Mouse (Mus musculus) CH12.LX (cell line): ENCODE measurements around the gene Creg1. TPM values are rescaled to one million over a fixed set of nuclear protein-coding genes. Genes with fewer than 3 reads are reported as not detected.

Source experiments
- DNase-seq: peaks from one replicate; pipeline ENCODE4 v3.0.0-alpha.2; 2013; ENCODE audit errors: extremely low read depth
- H3K27ac ChIP-seq: 2 replicates; pipeline ENCODE4 v1.5.1; 2012; ENCODE audit warnings: low read depth, mild to moderate bottlenecking, control low read depth, moderate library complexity; ENCODE audit not compliant: insufficient read depth
- H3K27me3 ChIP-seq: replicated peaks from 2 replicates; pipeline ENCODE3; 2012; ENCODE audit warnings: inconsistent platforms
- H3K36me3 ChIP-seq, 2 experiments: replicated peaks in 1 of 2; 2 replicates each; pipeline versions ENCODE3 to v1.6.1; 2012; ENCODE audit warnings: inconsistent platforms in 1 of 2, low read length in 1 of 2, mild to moderate bottlenecking in 1 of 2, mixed read lengths in 1 of 2, moderate library complexity in 1 of 2; ENCODE audit not compliant: control insufficient read depth in 1 of 2, insufficient read depth in 1 of 2
- H3K4me1 ChIP-seq, 2 experiments: 2 replicates each; pipeline ENCODE4 v1.6.1; 2012; ENCODE audit warnings: inconsistent platforms in 1 of 2, moderate library complexity in 1 of 2; ENCODE audit not compliant: insufficient read depth in 2 of 2, control insufficient read depth in 1 of 2
- H3K4me2 ChIP-seq: 2 replicates; pipeline ENCODE4 v1.6.1; 2012; ENCODE audit warnings: low read depth, mild to moderate bottlenecking, control low read depth; ENCODE audit not compliant: poor library complexity, insufficient read depth, severe bottlenecking
- H3K4me3 ChIP-seq, 3 experiments: fragments of 150-350 bp in 1 of 3; sonication (generic) in 1 of 3; replicated peaks in 1 of 3; 2 replicates each; pipeline versions ENCODE3 to v1.5.1; 2011 to 2012; ENCODE audit warnings: low read depth in 2 of 3, low read length in 2 of 3, mild to moderate bottlenecking in 2 of 3, moderate library complexity in 2 of 3, control low read depth in 1 of 3, improper control_type of control experiment in 1 of 3, inconsistent platforms in 1 of 3, mixed read lengths in 1 of 3; ENCODE audit not compliant: poor library complexity in 1 of 3
- H3K79me2 ChIP-seq: replicated peaks from 2 replicates; pipeline ENCODE4 v1.6.1; 2012; ENCODE audit warnings: mild to moderate bottlenecking, moderate library complexity; ENCODE audit not compliant: control insufficient read depth, poor library complexity, insufficient read depth, severe bottlenecking; ENCODE audit errors: extremely low read depth
- H3K9ac ChIP-seq: 2 replicates; pipeline ENCODE4 v1.6.1; 2012; ENCODE audit warnings: low read depth, mild to moderate bottlenecking, control low read depth, moderate library complexity; ENCODE audit not compliant: insufficient read depth
- H3K9me3 ChIP-seq: replicated peaks from 2 replicates; pipeline ENCODE3; 2012; ENCODE audit warnings: low read length, inconsistent platforms, mixed read lengths
- CHD1 ChIP-seq: IDR thresholded peaks from 2 replicates; pipeline ENCODE4 v1.6.1; 2012; ENCODE audit warnings: low read depth, low read length, improper control_type of control experiment, inconsistent platforms
- CHD2 ChIP-seq: IDR thresholded peaks from 2 replicates; pipeline ENCODE4 v1.6.1; 2011; ENCODE audit warnings: low read length, improper control_type of control experiment
- E2F4 ChIP-seq: IDR thresholded peaks from 2 replicates; pipeline ENCODE4 v1.6.1; 2011; ENCODE audit warnings: low read depth, low read length, improper control_type of control experiment; ENCODE audit not compliant: insufficient replicate concordance
- EP300 ChIP-seq: IDR thresholded peaks from 2 replicates; pipeline ENCODE4 v1.6.1; 2011; ENCODE audit warnings: low read length, improper control_type of control experiment
- ETS1 ChIP-seq: conservative IDR thresholded peaks from 2 replicates; pipeline ENCODE4 v1.6.1; 2012; ENCODE audit warnings: low read depth, mild to moderate bottlenecking, inconsistent platforms, low read length, improper control_type of control experiment, moderate library complexity
- GABPA ChIP-seq: IDR thresholded peaks from 2 replicates; pipeline ENCODE4 v1.6.1; 2012; ENCODE audit warnings: low read depth, low read length, improper control_type of control experiment, inconsistent platforms; ENCODE audit not compliant: insufficient replicate concordance
- HCFC1 ChIP-seq: IDR thresholded peaks from 2 replicates; pipeline ENCODE4 v1.6.1; 2012; ENCODE audit warnings: low read depth, mild to moderate bottlenecking, inconsistent platforms, low read length, improper control_type of control experiment
- IRF4 ChIP-seq: IDR thresholded peaks from 2 replicates; pipeline ENCODE4 v1.6.1; 2014; ENCODE audit warnings: low read depth, mild to moderate bottlenecking, inconsistent platforms, low read length, improper control_type of control experiment
- JUN ChIP-seq: IDR thresholded peaks from 2 replicates; pipeline ENCODE4 v1.6.1; 2011; ENCODE audit warnings: low read depth, mild to moderate bottlenecking, low read length, improper control_type of control experiment, moderate library complexity; ENCODE audit not compliant: insufficient read depth
- JUND ChIP-seq: conservative IDR thresholded peaks from 2 replicates; pipeline ENCODE4 v1.6.1; 2011; ENCODE audit warnings: low read depth, low read length, improper control_type of control experiment
- MAFK ChIP-seq: IDR thresholded peaks from 2 replicates; pipeline ENCODE4 v1.6.1; 2011; ENCODE audit warnings: low read length, improper control_type of control experiment; ENCODE audit not compliant: insufficient replicate concordance
- MAX ChIP-seq: IDR thresholded peaks from 2 replicates; pipeline ENCODE4 v1.6.1; 2011; ENCODE audit warnings: low read length, improper control_type of control experiment
- MAZ ChIP-seq: IDR thresholded peaks from 2 replicates; pipeline ENCODE4 v1.6.1; 2012; ENCODE audit warnings: low read depth, mild to moderate bottlenecking, inconsistent platforms, low read length, improper control_type of control experiment, moderate library complexity
- MEF2A ChIP-seq: IDR thresholded peaks from 2 replicates; pipeline ENCODE4 v1.6.1; 2014; ENCODE audit warnings: low read depth, mild to moderate bottlenecking, inconsistent platforms, low read length, improper control_type of control experiment, borderline replicate concordance
- NELFE ChIP-seq: IDR thresholded peaks from 2 replicates; pipeline ENCODE4 v1.6.1; 2011; ENCODE audit warnings: low read depth, low read length, improper control_type of control experiment
- PAX5 ChIP-seq: IDR thresholded peaks from 2 replicates; pipeline ENCODE4 v1.6.1; 2012; ENCODE audit warnings: low read length, inconsistent platforms, mixed read lengths
- POLR2A ChIP-seq: IDR thresholded peaks from 2 replicates; pipeline ENCODE4 v1.6.1; 2011; ENCODE audit warnings: low read depth, mild to moderate bottlenecking, improper control_type of control experiment, low read length
- POLR2AphosphoS2 ChIP-seq: IDR thresholded peaks from 2 replicates; pipeline ENCODE4 v1.6.1; 2011; ENCODE audit warnings: low read depth, low read length, improper control_type of control experiment
- RCOR1 ChIP-seq: conservative IDR thresholded peaks from 2 replicates; pipeline ENCODE4 v1.6.1; 2012; ENCODE audit warnings: low read depth, mild to moderate bottlenecking, inconsistent platforms, low read length, improper control_type of control experiment
- TCF12 ChIP-seq: IDR thresholded peaks from 2 replicates; pipeline ENCODE4 v1.6.1; 2014; ENCODE audit warnings: low read depth, mild to moderate bottlenecking, inconsistent platforms, low read length, improper control_type of control experiment
- USF1 ChIP-seq: IDR thresholded peaks from 2 replicates; pipeline ENCODE4 v1.6.1; 2014; ENCODE audit warnings: low read depth, mild to moderate bottlenecking, inconsistent platforms, low read length, improper control_type of control experiment
- USF2 ChIP-seq: conservative IDR thresholded peaks from 2 replicates; pipeline ENCODE4 v1.6.1; 2011; ENCODE audit warnings: low read depth, low read length, improper control_type of control experiment
- ZC3H11A ChIP-seq: IDR thresholded peaks from 2 replicates; pipeline ENCODE4 v1.6.1; 2012; ENCODE audit warnings: low read depth, mild to moderate bottlenecking, inconsistent platforms, low read length, improper control_type of control experiment
- ZNF384 ChIP-seq: IDR thresholded peaks from 2 replicates; pipeline ENCODE4 v1.6.1; 2012; ENCODE audit warnings: low read depth, low read length, improper control_type of control experiment, inconsistent platforms
- dilution Hi-C: fragments of 300-500 bp; cut with MboI; formaldehyde crosslinking; loops from 2 replicates; pipeline ENCODE4 v1.14.3; 2020; ENCODE audit warnings: low sequenced_read_pairs; ENCODE audit not compliant: extremely low pct_unique_long_range_greater_than_20kb, extremely low pct_ligation_motif_present
- in situ Hi-C: fragments of 300-500 bp; cut with MboI; formaldehyde crosslinking; loops from 3 replicates; pipeline ENCODE4 v1.14.3; 2019; ENCODE audit warnings: low sequenced_read_pairs, low pct_ligation_motif_present, low pct_unique_long_range_greater_than_20kb, mixed read lengths
- polyA plus RNA-seq: library from polyadenylated mRNA; unstranded; fragments of >175 nt; gene quantifications from 2 replicates; pipeline ENCODE4 v1.2.1, GENCODE M21; 2012; ENCODE audit warnings: low read depth; ENCODE audit not compliant: insufficient read length
- total RNA-seq, 2 experiments: library from RNA; depleted of rRNA; stranded (reverse); fragments of 300-350 nt in 1 of 2; fragments of >200 nt in 1 of 2; gene quantifications; 2 replicates each; pipeline ENCODE4 v1.2.3; 2012 to 2014

Creg1 gene
- total and polyA plus RNA-seq, 3 experiments = 22.3 to 44.3 (median 38.2) TPM

- TF ChIP-seq MAZ = no peak
- TF ChIP-seq MAFK = no peak
- no peak for TF ChIP-seq TCF12
- TF ChIP-seq EP300 = no peak
- no peak for TF ChIP-seq ZC3H11A
- TF ChIP-seq HCFC1 = no peak
- no peak for TF ChIP-seq USF1
- TF ChIP-seq GABPA = no peak
- TF ChIP-seq ETS1 = no peak
- no peak for TF ChIP-seq JUN
- no peak for TF ChIP-seq JUND
- TF ChIP-seq CHD1 = no peak
- TF ChIP-seq IRF4 = no peak
- TF ChIP-seq MAX = no peak
- no peak for TF ChIP-seq CHD2
- no peak for TF ChIP-seq POLR2AphosphoS2
- TF ChIP-seq E2F4 = no peak
- no peak for TF ChIP-seq RCOR1
- no peak for TF ChIP-seq ZNF384
- no peak for TF ChIP-seq USF2
- Histone ChIP-seq H3K27ac (no peak overlapping the region), H3K9ac (no peak overlapping the region), H3K27me3 (no peaks in the 10 kb centered on the region), H3K9me3 (no peaks in the 10 kb centered on the region), H3K4me1 (peaks cover 10 to 12% of the 10 kb centered on the region in 2 experiments), H3K79me2 (no peaks in the 10 kb centered on the region), H3K4me2 (no peak overlapping the region), H3K4me3 (no peak overlapping the region), H3K36me3 (no peaks in the 10 kb centered on the region)
- dilution Hi-C loops (no loop called here), in situ Hi-C loops (loop anchor here (25.0 kb wide), 1 partner anchor 569 kb away; the partner anchor contains the start of gene Tada1)
- DNase-seq = no peak
Observed at GRCm38 (mm10) chr1:165818145-165818860, 54.8 kb downstream of the Creg1 start.

- Histone ChIP-seq H3K27me3 (no peaks in the 10 kb centered on the region), H3K79me2 (no peaks in the 10 kb centered on the region), H3K9ac (no peak overlapping the region), H3K9me3 (no peaks in the 10 kb centered on the region), H3K27ac (no peak overlapping the region), H3K4me3 (no peak overlapping the region), H3K4me2 (no peak overlapping the region), H3K4me1 (peaks cover 10 to 11% of the 10 kb centered on the region in 2 experiments), H3K36me3 (no peaks in the 10 kb centered on the region)
- dilution Hi-C loops (no loop called here), in situ Hi-C loops (loop anchor here (25.0 kb wide), 1 partner anchor 568 kb away; the partner anchor contains the start of gene Tada1)
- TF ChIP-seq PAX5 (no peak), NELFE (no peak), CHD2 (no peak), MAZ (no peak), POLR2AphosphoS2 (no peak), POLR2A (no peak), ETS1 (no peak), EP300 (no peak), MEF2A (no peak)
- no peak for DNase-seq
Observed at GRCm38 (mm10) chr1:165819147-165819546, 55.6 kb downstream of the Creg1 start.
